Mouse (Mus musculus) midbrain, postnatal 0 days (tissue): ENCODE measurements around the gene Prune2. TPM values are rescaled to one million over a fixed set of nuclear protein-coding genes. Genes with fewer than 3 reads are reported as not detected.

Source experiments
- ATAC-seq: fragments of 200-750 bp; cut with Nextera tagmentation; 2 replicates; pipeline ENCODE4 v1.8.0; 2017; ENCODE audit warnings: moderate number of reproducible peaks, mild to moderate bottlenecking, moderate TSS enrichment, moderate library complexity; ENCODE audit not compliant: low FRiP score
- DNase-seq: peaks from one replicate; pipeline ENCODE4 v3.0.0-alpha.2; 2015; ENCODE audit warnings: low spot score
- H3K27ac ChIP-seq: fragments of 300-500 bp; sonication (generic); 2 replicates; pipeline ENCODE4 v1.5.1; 2014; ENCODE audit warnings: low read depth, mild to moderate bottlenecking, low read length, mixed read lengths
- H3K27me3 ChIP-seq: fragments of 300-500 bp; sonication (generic); 2 replicates; pipeline ENCODE4 v1.6.1; 2014; ENCODE audit warnings: low read length, control low read depth, mixed read lengths; ENCODE audit not compliant: insufficient read depth
- H3K36me3 ChIP-seq: fragments of 300-500 bp; sonication (generic); 2 replicates; pipeline ENCODE4 v1.6.1; 2014; ENCODE audit warnings: low read length, control low read depth, mixed read lengths; ENCODE audit not compliant: insufficient read depth
- H3K4me1 ChIP-seq: fragments of 300-500 bp; sonication (generic); 2 replicates; pipeline ENCODE4 v1.6.1; 2014; ENCODE audit warnings: mild to moderate bottlenecking, control low read depth, antibody characterized with exemption, low read length, mixed read lengths; ENCODE audit not compliant: insufficient read depth
- H3K4me2 ChIP-seq: fragments of 300-500 bp; sonication (generic); 2 replicates; pipeline ENCODE4 v1.6.1; 2014; ENCODE audit warnings: low read depth, mild to moderate bottlenecking, low read length, mixed read lengths; ENCODE audit not compliant: poor library complexity, severe bottlenecking
- H3K4me3 ChIP-seq: fragments of 300-500 bp; sonication (generic); 2 replicates; pipeline ENCODE4 v1.5.1; 2014; ENCODE audit warnings: low read depth, mild to moderate bottlenecking, low read length, moderate library complexity
- H3K9ac ChIP-seq: fragments of 300-500 bp; sonication (generic); replicated peaks from 2 replicates; pipeline ENCODE4 v1.6.1; 2014; ENCODE audit warnings: mild to moderate bottlenecking, low read length, moderate library complexity, mixed read lengths; ENCODE audit not compliant: poor library complexity, severe bottlenecking
- H3K9me3 ChIP-seq: fragments of 300-500 bp; sonication (generic); 2 replicates; pipeline ENCODE4 v1.6.1; 2016; ENCODE audit warnings: low read length, control low read depth
- CTCF ChIP-seq: IDR thresholded peaks from 2 replicates; pipeline ENCODE4 v1.5.1; 2016; ENCODE audit warnings: antibody characterized with exemption, mild to moderate bottlenecking
- WGBS: fragments of 180-500 bp; shearing (Covaris S2); extraction: QIAGEN DNeasy Blood & Tissue Kit; methylation state at CpG from one replicate; pipeline ENCODE4 v1.1.7; 2014; 5-methylcytosine and 5-hydroxymethylcytosine counted together
- polyA plus RNA-seq: library from polyadenylated mRNA; unstranded; fragments of >200 nt; fragmentation: Nextera tagmentation; extraction: Ambion mirVana; gene quantifications from 2 replicates; pipeline ENCODE4 v1.2.1, GENCODE M21; 2015
- total RNA-seq: library from RNA; depleted of rRNA; stranded (reverse); fragments of >200 nt; gene quantifications from 2 replicates; pipeline ENCODE4 v1.2.3, GENCODE M21; 2014

Prune2 gene
- total and polyA plus RNA-seq, 2 experiments from 2014 or later: 12.0 to 12.1 TPM

DNA sequence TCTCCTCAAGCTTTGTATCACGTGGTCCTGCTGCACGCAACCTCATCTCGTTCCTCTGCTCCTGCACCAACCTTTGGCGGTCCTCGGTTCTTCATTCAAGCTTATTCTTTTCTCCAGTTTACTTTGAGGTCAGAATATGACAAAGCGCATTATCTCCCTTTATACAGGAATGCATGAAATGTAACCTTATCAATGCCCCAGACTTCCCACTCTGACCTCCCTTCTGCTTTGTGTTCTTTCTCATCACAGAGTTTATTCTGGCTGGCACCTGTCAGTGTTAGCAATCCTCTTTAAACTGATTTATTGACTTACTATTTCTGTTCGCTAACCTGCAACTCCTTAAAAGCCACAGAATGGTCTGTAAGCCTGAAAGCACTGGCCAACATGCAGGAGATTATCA lies 113.1 kb downstream of the Prune2 start:
- Histone ChIP-seq H3K27ac (no peak overlapping the region), H3K9ac (no peak overlapping the region), H3K4me3 (no peak overlapping the region), H3K27me3 (no peaks in the 10 kb centered on the region), H3K4me2 (no peak overlapping the region), H3K9me3 (no peaks in the 10 kb centered on the region), H3K4me1 (no peaks in the 10 kb centered on the region), H3K36me3 (no peaks in the 10 kb centered on the region)
- DNase-seq (no peak), ATAC-seq (no peak)
- 90% methylated on average over 7 of the region's 7 CpGs for WGBS
- TF ChIP-seq CTCF: no peak

DNA sequence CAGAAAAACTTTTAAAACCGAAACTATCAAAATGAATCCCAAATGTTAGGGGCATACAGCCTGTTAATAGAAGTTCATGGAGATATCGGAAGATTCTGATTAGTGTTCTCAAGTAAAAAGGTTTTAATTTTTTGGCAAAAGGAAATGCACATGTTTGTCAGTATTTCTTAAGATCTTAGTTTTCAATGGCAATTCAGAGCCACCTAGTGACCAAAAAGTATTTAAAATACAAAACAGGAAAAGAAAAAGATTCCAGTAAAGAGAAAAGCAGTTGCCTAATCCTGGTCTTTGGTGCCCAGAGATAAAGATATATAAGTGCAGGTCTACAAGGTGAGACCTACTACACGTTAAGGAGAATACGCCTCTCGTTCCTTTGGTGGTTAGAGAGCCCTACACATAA lies 115.3 kb downstream of the Prune2 start:
- DNase-seq (no peak), ATAC-seq (no peak)
- TF ChIP-seq CTCF: peak; percentile 58
- H3K9me3 ChIP-seq: no peaks in the 10 kb centered on the region
- no peaks in the 10 kb centered on the region for H3K36me3 ChIP-seq
- no peak overlapping the region for H3K27ac ChIP-seq
- H3K9ac ChIP-seq: no peak overlapping the region
- no peaks in the 10 kb centered on the region for H3K4me1 ChIP-seq
- WGBS: 92% methylated on average over 5 of the region's 5 CpGs
- no peak overlapping the region for H3K4me2 ChIP-seq
- H3K27me3 ChIP-seq: no peaks in the 10 kb centered on the region
- H3K4me3 ChIP-seq: no peak overlapping the region

DNA sequence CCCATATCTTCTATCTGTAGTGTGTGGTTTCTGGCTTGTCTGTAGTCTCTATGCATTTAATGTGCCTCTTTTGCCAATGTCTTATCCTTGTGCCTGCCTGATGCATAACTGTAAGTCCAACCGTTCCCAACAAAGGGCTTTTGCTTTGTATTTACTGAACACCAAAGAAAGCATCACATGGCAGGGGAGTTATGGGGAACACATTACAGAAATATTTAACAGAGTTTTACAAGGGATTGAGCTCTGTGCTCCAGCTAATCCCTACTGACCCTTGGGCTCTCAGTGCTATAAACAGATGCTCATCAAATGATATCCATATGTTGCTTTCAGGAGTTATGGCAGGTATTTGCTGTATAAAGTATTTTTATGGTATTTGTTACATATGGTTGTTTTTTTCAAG lies 116.3 kb downstream of the Prune2 start:
- ATAC-seq (no peak), DNase-seq (no peak)
- no peaks in the 10 kb centered on the region for H3K36me3 ChIP-seq
- WGBS: 87% methylated on average over 1 of the region's 1 CpGs
- no peak overlapping the region for H3K4me3 ChIP-seq
- no peak for TF ChIP-seq CTCF
- no peak overlapping the region for H3K27ac ChIP-seq
- no peak overlapping the region for H3K9ac ChIP-seq
- H3K4me2 ChIP-seq: no peak overlapping the region
- no peaks in the 10 kb centered on the region for H3K9me3 ChIP-seq
- H3K4me1 ChIP-seq: no peaks in the 10 kb centered on the region
- H3K27me3 ChIP-seq: no peaks in the 10 kb centered on the region

DNA sequence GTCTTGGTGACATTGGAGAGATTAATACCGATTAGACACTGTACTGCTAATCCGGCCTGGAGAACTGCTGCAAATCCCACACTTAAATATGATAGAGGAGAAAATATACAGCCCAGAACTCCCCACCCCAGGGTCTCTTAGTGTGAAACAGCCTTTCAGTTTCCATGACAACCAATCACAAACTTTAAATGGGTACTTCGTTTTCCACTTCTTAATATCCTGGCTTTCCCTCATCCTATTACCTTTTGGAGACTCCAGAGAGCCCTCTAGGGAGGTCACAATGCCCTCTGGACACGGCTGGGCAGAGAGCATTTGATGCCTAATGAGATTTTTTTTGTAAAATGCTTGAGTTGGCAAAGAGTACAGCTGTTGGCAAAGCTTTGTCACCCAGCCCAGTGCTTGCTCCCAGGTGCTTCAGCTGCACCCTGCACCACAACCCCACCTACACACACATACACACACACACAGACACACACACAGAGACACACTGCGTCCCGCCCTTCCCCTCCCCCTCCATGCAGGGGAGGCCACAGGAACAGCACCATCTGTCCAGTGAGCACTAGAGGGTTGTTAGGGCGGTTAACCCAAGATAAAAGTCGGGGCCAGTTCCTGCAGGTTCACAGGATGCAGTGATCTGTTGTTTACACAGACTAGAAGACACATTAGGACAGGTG lies 122.9 kb downstream of the Prune2 start:
- WGBS: 45% methylated on average over 8 of the region's 8 CpGs
- peak; percentile 56; the same call in 1 of the 2 replicates for ATAC-seq

DNA sequence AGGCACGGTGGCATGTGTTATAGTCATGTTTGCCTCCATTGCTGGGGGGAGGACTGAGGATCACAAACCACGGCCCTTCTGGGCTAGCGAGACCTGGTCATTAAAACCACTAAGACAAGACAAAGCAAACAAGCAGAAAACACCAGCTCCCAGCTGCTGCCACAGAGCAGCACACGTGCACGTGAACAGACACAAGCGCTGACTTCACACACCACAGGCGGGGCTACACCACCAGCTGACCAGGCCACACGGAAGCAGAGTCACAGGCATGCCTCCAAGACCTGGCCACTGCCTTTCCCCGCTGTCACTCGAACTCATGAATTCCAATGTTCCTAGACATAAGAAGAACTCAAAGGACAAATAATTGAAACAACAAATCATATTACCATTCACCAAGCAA lies 125.5 kb downstream of the Prune2 start:
- Histone ChIP-seq H3K4me2 (no peak overlapping the region), H3K4me1 (no peaks in the 10 kb centered on the region), H3K9ac (no peak overlapping the region), H3K9me3 (no peaks in the 10 kb centered on the region), H3K27ac (no peak overlapping the region), H3K36me3 (no peaks in the 10 kb centered on the region), H3K27me3 (no peaks in the 10 kb centered on the region), H3K4me3 (no peak overlapping the region)
- ATAC-seq (no peak), DNase-seq (no peak)
- no peak for TF ChIP-seq CTCF
- WGBS: 83% methylated on average over 10 of the region's 10 CpGs

More for the DNA sequence above, 122.9 kb downstream of the Prune2 start:
- no peaks in the 10 kb centered on the region for H3K36me3 ChIP-seq
- H3K9me3 ChIP-seq: no peaks in the 10 kb centered on the region
- no peaks in the 10 kb centered on the region for H3K4me1 ChIP-seq
- H3K9ac ChIP-seq: no peak overlapping the region
- TF ChIP-seq CTCF: no peak
- no peak overlapping the region for H3K27ac ChIP-seq
- H3K4me3 ChIP-seq: no peak overlapping the region
- H3K27me3 ChIP-seq: no peaks in the 10 kb centered on the region
- peak; percentile 35 for DNase-seq
- no peak overlapping the region for H3K4me2 ChIP-seq

DNA sequence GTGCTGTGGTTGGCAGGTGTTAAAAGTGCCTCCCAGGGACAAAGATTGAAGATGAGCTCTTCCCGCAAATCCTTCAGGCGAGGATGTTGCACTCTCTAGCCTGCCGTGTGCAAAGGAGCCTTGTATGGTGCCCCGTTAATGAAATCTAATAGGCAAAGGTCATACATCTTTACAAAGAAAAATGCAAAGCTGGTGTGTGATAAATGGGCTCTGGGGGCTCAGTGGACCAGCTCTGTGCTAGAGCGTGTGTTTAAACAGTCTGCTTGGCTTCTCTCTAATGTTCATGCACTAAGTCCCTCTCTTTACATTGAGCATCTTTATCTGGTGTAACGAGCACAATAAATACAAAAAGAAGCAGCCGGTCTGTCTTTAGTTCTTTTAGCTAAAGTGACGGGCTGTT lies 138.1 kb downstream of the Prune2 start:
- no peak for TF ChIP-seq CTCF
- Histone ChIP-seq H3K27ac (no peak overlapping the region), H3K4me3 (no peak overlapping the region), H3K4me2 (no peak overlapping the region), H3K9me3 (no peaks in the 10 kb centered on the region), H3K4me1 (no peaks in the 10 kb centered on the region), H3K27me3 (no peaks in the 10 kb centered on the region), H3K36me3 (no peaks in the 10 kb centered on the region), H3K9ac (no peak overlapping the region)
- ATAC-seq (no peak), DNase-seq (no peak)
- 40% methylated on average over 8 of the region's 8 CpGs for WGBS
